Mouse (Mus musculus): ENCODE measurements around the gene B3gnt3. TPM values are rescaled to one million over a fixed set of nuclear protein-coding genes. Genes with fewer than 3 reads are reported as not detected.

B3gnt3 gene
- polyA plus RNA-seq, 1 experiment from 2014 or later: 0.11 TPM

- Histone ChIP-seq H3K36me3 (ENCODE audit: control insufficient read depth, insufficient read depth, low read length) (no peaks in the 10 kb centered on the region), H3K27ac (ENCODE audit: low read depth, low read length) (no peak overlapping the region; the same call in 1 of the 2 replicates), H3K4me1 (ENCODE audit: control insufficient read depth, insufficient read depth, low read length) (peaks cover 27% of the 10 kb centered on the region), H3K9ac (replicated peaks; ENCODE audit: low read depth, low read length) (peak overlapping the region; percentile 39; the same call in 1 of the 2 replicates), H3K27me3 (ENCODE audit: control insufficient read depth, insufficient read depth, low read length) (no peaks in the 10 kb centered on the region), H3K4me3 (ENCODE audit: low read depth, low read length) (no peak overlapping the region; the same call in 1 of the 2 replicates), H3K9me3 (ENCODE audit: control insufficient read depth, low read length) (no peaks in the 10 kb centered on the region), H3K4me2 (ENCODE audit: low read depth, low read length) (peak overlapping the region; percentile 33)
- no peak for ATAC-seq (ENCODE audit: low read depth)
- WGBS: 3% methylated on average over 21 of the region's 21 CpGs
Measured at GRCm38 (mm10) chr8:71668220-71668975, 33.2 kb downstream of the B3gnt3 start.

GRCm38 (mm10) chr8:71667256-71667655 lies 34.3 kb downstream of the B3gnt3 start:
- Histone ChIP-seq H3K9me3 (ENCODE audit: control insufficient read depth, low read length) (no peaks in the 10 kb centered on the region), H3K9ac (replicated peaks; ENCODE audit: low read depth, low read length) (peak overlapping the region; percentile 39), H3K27ac (ENCODE audit: low read depth, low read length) (peak overlapping the region; percentile 71), H3K36me3 (ENCODE audit: control insufficient read depth, insufficient read depth, low read length) (no peaks in the 10 kb centered on the region), H3K27me3 (ENCODE audit: control insufficient read depth, insufficient read depth, low read length) (no peaks in the 10 kb centered on the region), H3K4me2 (ENCODE audit: low read depth, low read length) (0 out of 2 replicates have a peak overlapping the region, but pooled peaks have one; percentile 22), H3K4me3 (ENCODE audit: low read depth, low read length) (no peak overlapping the region), H3K4me1 (ENCODE audit: control insufficient read depth, insufficient read depth, low read length) (peaks cover 27% of the 10 kb centered on the region)
- ATAC-seq (ENCODE audit: low read depth): no peak
- WGBS: 36% methylated on average over 5 of the region's 5 CpGs

GRCm38 (mm10) chr8:71666855-71667254 lies 34.7 kb downstream of the B3gnt3 start:
- Histone ChIP-seq H3K4me2 (ENCODE audit: low read depth, low read length) (0 out of 2 replicates have a peak overlapping the region, but pooled peaks have one; percentile 22), H3K9me3 (ENCODE audit: control insufficient read depth, low read length) (no peaks in the 10 kb centered on the region), H3K27me3 (ENCODE audit: control insufficient read depth, insufficient read depth, low read length) (no peaks in the 10 kb centered on the region), H3K4me1 (ENCODE audit: control insufficient read depth, insufficient read depth, low read length) (peaks cover 25% of the 10 kb centered on the region), H3K9ac (replicated peaks; ENCODE audit: low read depth, low read length) (0 out of 2 replicates have a peak overlapping the region, but pooled peaks have one; percentile 37), H3K27ac (ENCODE audit: low read depth, low read length) (peak overlapping the region; percentile 71), H3K4me3 (ENCODE audit: low read depth, low read length) (no peak overlapping the region), H3K36me3 (ENCODE audit: control insufficient read depth, insufficient read depth, low read length) (no peaks in the 10 kb centered on the region)
- 0% methylated on average over 1 of the region's 1 CpGs for WGBS
- no peak for ATAC-seq (ENCODE audit: low read depth)

GRCm38 (mm10) chr8:71665331-71666130 lies 36.1 kb downstream of the B3gnt3 start:
- Histone ChIP-seq H3K36me3 (ENCODE audit: control insufficient read depth, insufficient read depth, low read length) (no peaks in the 10 kb centered on the region), H3K4me2 (ENCODE audit: low read depth, low read length) (0 out of 2 replicates have a peak overlapping the region, but pooled peaks have one; percentile 8), H3K27me3 (ENCODE audit: control insufficient read depth, insufficient read depth, low read length) (no peaks in the 10 kb centered on the region), H3K27ac (ENCODE audit: low read depth, low read length) (no peak overlapping the region), H3K9me3 (ENCODE audit: control insufficient read depth, low read length) (no peaks in the 10 kb centered on the region), H3K9ac (replicated peaks; ENCODE audit: low read depth, low read length) (no peak overlapping the region), H3K4me3 (ENCODE audit: low read depth, low read length) (no peak overlapping the region), H3K4me1 (ENCODE audit: control insufficient read depth, insufficient read depth, low read length) (peaks cover 23% of the 10 kb centered on the region)
- 9% methylated on average over 22 of the region's 22 CpGs for WGBS
- no peak for ATAC-seq (ENCODE audit: low read depth)

GRCm38 (mm10) chr8:71660325-71661120 lies 41.1 kb downstream of the B3gnt3 start:
- Histone ChIP-seq H3K36me3 (ENCODE audit: control insufficient read depth, insufficient read depth, low read length) (no peaks in the 10 kb centered on the region), H3K4me1 (ENCODE audit: control insufficient read depth, insufficient read depth, low read length) (no peaks in the 10 kb centered on the region), H3K9ac (replicated peaks; ENCODE audit: low read depth, low read length) (no peak overlapping the region), H3K9me3 (ENCODE audit: control insufficient read depth, low read length) (no peaks in the 10 kb centered on the region), H3K27ac (ENCODE audit: low read depth, low read length) (no peak overlapping the region), H3K4me3 (ENCODE audit: low read depth, low read length) (no peak overlapping the region), H3K4me2 (ENCODE audit: low read depth, low read length) (no peak overlapping the region), H3K27me3 (ENCODE audit: control insufficient read depth, insufficient read depth, low read length) (peaks cover 17% of the 10 kb centered on the region)
- 8% methylated on average over 33 of the region's 36 CpGs for WGBS
- ATAC-seq (ENCODE audit: low read depth): peak; percentile 57

GRCm38 (mm10) chr8:71659751-71660150 lies 41.8 kb downstream of the B3gnt3 start:
- peaks cover 25% of the 10 kb centered on the region for H3K27me3 ChIP-seq (ENCODE audit: control insufficient read depth, insufficient read depth, low read length)
- WGBS: 62% methylated on average over 1 of the region's 1 CpGs
- no peak overlapping the region for H3K4me3 ChIP-seq (ENCODE audit: low read depth, low read length)
- no peak for ATAC-seq (ENCODE audit: low read depth)
- no peak overlapping the region for H3K4me2 ChIP-seq (ENCODE audit: low read depth, low read length)
- no peak overlapping the region for H3K27ac ChIP-seq (ENCODE audit: low read depth, low read length)
- no peak overlapping the region for H3K9ac ChIP-seq (replicated peaks; ENCODE audit: low read depth, low read length)
- H3K9me3 ChIP-seq (ENCODE audit: control insufficient read depth, low read length): no peaks in the 10 kb centered on the region
- H3K36me3 ChIP-seq (ENCODE audit: control insufficient read depth, insufficient read depth, low read length): no peaks in the 10 kb centered on the region
- no peaks in the 10 kb centered on the region for H3K4me1 ChIP-seq (ENCODE audit: control insufficient read depth, insufficient read depth, low read length)

- ATAC-seq (ENCODE audit: low read depth): no peak
- no peaks in the 10 kb centered on the region for H3K4me1 ChIP-seq (ENCODE audit: control insufficient read depth, insufficient read depth, low read length)
- no peak overlapping the region for H3K27ac ChIP-seq (ENCODE audit: low read depth, low read length)
- 32% methylated on average over 17 of the region's 17 CpGs for WGBS
- H3K4me2 ChIP-seq (ENCODE audit: low read depth, low read length): no peak overlapping the region
- no peak overlapping the region for H3K4me3 ChIP-seq (ENCODE audit: low read depth, low read length)
- H3K9ac ChIP-seq (replicated peaks; ENCODE audit: low read depth, low read length): no peak overlapping the region
- H3K27me3 ChIP-seq (ENCODE audit: control insufficient read depth, insufficient read depth, low read length): peaks cover 26% of the 10 kb centered on the region
- no peaks in the 10 kb centered on the region for H3K36me3 ChIP-seq (ENCODE audit: control insufficient read depth, insufficient read depth, low read length)
- no peaks in the 10 kb centered on the region for H3K9me3 ChIP-seq (ENCODE audit: control insufficient read depth, low read length)
Measured at GRCm38 (mm10) chr8:71658515-71659049, 43.0 kb downstream of the B3gnt3 start.

GRCm38 (mm10) chr8:71657816-71658215 lies 43.8 kb downstream of the B3gnt3 start:
- H3K4me3 ChIP-seq (ENCODE audit: low read depth, low read length): no peak overlapping the region
- no peak overlapping the region for H3K9ac ChIP-seq (replicated peaks; ENCODE audit: low read depth, low read length)
- no peaks in the 10 kb centered on the region for H3K9me3 ChIP-seq (ENCODE audit: control insufficient read depth, low read length)
- H3K27ac ChIP-seq (ENCODE audit: low read depth, low read length): no peak overlapping the region
- H3K4me1 ChIP-seq (ENCODE audit: control insufficient read depth, insufficient read depth, low read length): no peaks in the 10 kb centered on the region
- no peak overlapping the region for H3K4me2 ChIP-seq (ENCODE audit: low read depth, low read length)
- no peaks in the 10 kb centered on the region for H3K36me3 ChIP-seq (ENCODE audit: control insufficient read depth, insufficient read depth, low read length)
- ATAC-seq (ENCODE audit: low read depth): no peak
- 28% methylated on average over 9 of the region's 9 CpGs for WGBS
- peaks cover 26% of the 10 kb centered on the region for H3K27me3 ChIP-seq (ENCODE audit: control insufficient read depth, insufficient read depth, low read length)

All from neural tube, embryonic 14.5 days (tissue).